Mouse (Mus musculus): ENCODE results near the gene Adprhl1. TPM values are rescaled to one million over a fixed set of nuclear protein-coding genes. Genes with fewer than 3 reads are reported as not detected.

Adprhl1 gene
- total RNA-seq, 2 experiments from 2014 or later, result not detected

DNA sequence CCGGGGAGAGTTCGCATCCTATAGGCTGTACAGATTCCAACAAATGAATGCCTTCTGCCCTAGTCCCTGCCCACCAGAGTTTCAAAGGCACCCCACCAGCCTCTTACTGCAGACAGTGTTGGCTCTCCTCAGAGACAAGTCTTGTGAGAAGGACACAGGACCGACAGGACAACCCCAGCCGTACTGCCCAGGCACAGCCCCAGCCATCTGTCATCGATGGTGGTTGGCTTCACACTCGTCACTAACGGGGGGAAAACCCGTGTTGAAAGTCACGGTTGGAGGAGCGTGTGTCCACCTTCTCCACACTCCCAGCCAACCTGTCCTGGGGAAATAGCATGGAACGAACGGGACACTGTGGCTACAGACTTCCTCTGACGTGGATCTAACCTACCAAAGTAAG is 19.2 kb downstream of the Adprhl1 start:
- ATAC-seq (replicated peaks; ENCODE audit: low FRiP score, low TSS enrichment, poor library complexity, severe bottlenecking), result no peak

DNA sequence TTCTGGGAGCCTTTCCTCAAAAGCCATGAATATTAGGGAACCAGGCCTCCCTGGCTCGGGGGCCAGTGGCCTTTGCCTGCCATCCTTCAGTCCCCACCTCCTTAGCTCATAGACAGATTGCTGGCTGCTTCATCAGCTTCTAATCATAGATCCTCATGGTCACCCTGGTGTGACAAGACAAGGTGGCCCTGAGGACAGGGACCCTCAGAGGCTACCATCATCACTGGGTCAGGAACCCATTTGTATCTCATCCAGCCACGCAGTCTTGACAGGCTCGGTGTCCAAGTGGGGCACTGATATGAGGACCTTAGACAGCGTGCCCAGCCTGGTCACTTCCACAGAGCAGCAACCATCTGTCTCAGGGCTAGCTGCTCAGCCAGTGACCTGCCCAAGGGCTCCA is 23.5 kb downstream of the Adprhl1 start:
- ATAC-seq (replicated peaks; ENCODE audit: low FRiP score, low TSS enrichment, poor library complexity, severe bottlenecking), result no peak

DNA sequence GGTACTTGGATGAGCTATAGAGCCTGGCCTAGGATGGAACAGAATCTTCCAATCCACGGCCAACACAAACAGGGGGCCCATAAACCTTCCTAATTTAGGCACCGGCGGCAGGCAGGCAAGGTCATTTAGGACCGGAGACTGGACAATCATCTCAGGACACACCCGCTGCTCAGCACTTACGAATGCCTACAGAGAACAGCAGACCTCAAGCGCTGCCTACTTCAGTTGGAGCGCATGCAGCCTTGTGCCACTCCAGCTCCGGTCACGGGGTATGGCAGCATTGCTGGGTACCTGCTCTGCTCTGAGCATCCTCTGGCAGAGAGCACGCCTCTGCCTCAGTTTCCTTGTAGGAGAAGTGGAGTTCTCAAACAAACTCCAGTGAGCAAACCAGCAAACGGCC is 24.2 kb downstream of the Adprhl1 start:
- no peak for ATAC-seq (replicated peaks; ENCODE audit: low FRiP score, low TSS enrichment, poor library complexity, severe bottlenecking)

DNA sequence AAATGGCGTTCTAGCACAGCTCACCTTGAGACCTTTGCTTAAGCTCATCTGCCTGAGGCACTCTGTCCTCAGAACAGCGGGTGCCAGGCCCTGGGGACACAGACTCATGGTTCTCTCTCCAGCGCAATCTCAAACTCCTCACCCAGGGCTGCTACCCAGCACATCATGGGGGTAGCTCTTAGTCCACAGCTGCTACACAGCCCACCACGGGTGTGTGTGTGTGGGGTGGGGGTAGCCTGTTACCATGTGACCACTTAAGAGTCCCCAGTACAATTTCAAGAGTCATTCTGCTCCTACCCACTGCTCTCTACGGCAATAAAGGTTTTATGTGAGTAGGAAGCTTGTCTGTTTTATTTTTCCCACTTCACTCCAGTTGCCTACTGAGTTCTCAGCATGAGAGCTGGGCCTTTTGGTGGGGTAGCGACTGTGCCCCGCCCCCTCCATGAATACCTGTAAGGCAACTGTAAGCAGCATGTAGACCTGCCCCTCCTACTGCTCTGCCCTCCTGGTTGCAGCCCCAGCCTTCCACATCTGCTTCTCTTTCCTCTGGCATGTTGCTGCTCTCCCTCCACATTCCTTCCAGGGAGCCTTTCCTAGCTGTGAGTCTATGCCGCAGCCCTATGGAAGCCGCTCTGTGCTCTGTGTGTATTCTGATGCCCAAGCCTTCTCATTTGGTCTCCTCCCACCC is 24.9 kb downstream of the Adprhl1 start:
- ATAC-seq (replicated peaks; ENCODE audit: low FRiP score, low TSS enrichment, poor library complexity, severe bottlenecking), result no peak

DNA sequence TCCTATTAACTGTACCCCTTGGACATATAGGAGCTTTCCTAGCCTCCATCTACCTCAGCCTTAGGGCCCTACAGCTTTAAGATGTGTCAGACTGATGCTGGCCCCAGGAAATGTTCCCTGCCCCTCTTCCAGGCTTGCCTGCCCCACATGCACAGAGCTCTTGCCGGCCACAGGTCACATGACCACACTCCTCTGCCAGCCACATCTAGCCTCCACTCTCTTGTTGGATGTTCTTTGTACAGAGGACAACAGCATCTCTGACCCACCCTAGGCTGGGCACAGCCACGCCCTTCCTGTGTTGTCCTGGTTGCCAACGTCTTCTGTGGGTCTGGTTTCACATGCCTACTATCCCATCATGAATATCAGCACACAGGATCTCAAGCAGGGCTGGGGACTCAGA is 26.8 kb downstream of the Adprhl1 start:
- peak; percentile 26; the same call in 1 of the 2 replicates for ATAC-seq (replicated peaks; ENCODE audit: low FRiP score, low TSS enrichment, poor library complexity, severe bottlenecking)

DNA sequence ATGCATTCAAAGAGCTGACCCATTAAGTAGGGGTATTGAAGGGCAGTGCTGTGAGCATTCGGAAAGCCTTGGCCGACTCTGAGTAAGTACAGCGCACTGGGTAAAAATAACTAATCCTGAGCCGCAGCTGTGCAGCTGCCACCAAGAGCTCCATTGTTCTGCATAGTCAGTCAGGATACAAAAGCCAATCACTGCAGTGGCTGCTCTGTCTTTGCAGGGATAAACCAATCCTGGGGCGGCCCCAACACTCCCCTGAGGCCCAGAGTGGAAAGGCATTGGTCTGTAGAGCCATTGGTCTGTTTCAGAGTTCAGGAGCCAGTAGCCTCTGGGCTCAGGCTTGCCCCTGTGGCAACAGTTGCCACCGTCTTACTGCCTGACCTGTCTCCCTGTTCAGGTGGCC is 27.7 kb downstream of the Adprhl1 start:
- ATAC-seq (replicated peaks; ENCODE audit: low FRiP score, low TSS enrichment, poor library complexity, severe bottlenecking), result no peak

DNA sequence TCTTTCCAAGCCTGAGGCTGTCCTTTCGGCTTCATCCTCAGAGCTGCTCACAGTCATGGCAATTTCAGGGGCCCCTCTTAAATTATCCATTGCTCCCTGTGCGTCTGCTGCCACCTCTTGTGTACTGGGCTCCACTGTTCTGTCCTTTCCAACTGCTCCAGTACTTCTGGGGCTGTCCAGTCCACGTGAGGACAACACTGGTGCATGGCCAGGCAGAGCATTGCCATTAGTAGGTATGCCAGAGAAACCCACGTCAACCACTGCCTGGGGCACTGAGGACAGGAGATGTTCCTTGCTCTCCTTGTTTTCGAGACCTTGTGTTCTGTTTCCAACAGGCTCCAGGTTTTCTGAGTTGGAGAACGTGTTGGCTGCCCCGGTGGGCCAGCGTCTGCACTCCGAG is 29.5 kb downstream of the Adprhl1 start:
- ATAC-seq (replicated peaks; ENCODE audit: low FRiP score, low TSS enrichment, poor library complexity, severe bottlenecking), result no peak

DNA sequence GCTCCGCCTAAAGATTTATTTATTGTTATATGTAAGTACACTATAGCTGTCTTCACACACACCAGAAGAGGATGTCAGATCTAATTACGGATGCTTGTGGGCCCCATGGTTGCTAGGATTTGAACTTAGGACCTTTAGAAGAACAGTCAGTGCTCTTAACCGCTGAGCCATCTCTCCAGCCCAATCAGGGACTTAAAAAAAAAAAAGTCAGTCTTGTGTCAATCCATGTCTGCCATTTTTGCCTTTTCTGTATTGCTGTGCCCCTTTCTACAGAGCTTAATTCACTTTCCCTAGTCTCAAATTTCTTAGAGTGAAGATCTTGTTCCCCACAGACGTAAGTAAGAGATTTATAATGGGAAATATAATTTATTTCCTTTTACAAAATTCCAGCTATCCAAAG is 35.5 kb downstream of the Adprhl1 start:
- no peak for ATAC-seq (replicated peaks; ENCODE audit: low FRiP score, low TSS enrichment, poor library complexity, severe bottlenecking)

DNA sequence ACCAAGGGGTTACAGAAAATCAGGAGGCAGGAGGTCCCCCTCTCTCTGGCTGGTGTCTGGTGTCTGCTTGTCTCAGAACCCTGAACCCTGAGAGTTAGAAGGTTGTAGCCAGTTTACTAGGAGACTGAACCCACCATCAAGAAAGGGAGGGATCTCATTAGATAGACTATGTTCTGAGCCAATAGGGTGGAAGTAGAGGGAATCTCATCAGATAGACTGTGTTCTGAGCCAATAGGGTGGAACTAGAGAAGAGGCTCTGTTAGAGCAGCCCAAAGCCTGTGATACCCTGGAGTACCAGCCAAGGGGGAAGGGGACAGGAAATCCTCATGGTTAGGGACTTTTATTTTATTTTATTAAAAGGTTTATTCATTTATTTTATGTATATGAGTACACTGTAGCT is 36.0 kb downstream of the Adprhl1 start:
- 0 out of 2 replicates have a peak, but pooled peaks have one; percentile 25 for ATAC-seq (replicated peaks; ENCODE audit: low FRiP score, low TSS enrichment, poor library complexity, severe bottlenecking)

DNA sequence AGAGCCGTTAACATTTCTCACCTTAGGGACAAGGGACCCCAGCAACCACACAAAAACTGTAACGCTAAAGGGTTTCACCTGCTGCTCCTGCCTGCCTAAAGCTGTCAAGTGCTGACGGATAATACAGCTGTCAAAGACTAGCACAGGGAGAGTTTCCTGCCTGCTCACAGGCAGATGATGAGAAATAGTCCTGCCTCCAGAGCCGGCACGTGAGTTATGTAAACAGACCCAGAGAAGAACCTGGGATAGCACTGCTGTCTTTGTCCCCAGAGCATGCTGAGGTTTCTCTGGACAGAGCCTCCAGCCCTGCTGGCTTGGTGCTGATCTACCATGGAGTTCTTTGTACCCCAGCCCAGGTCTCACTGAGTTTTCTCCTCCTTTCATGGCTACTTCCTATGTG is 36.9 kb downstream of the Adprhl1 start:
- ATAC-seq (replicated peaks; ENCODE audit: low FRiP score, low TSS enrichment, poor library complexity, severe bottlenecking), result no peak

DNA sequence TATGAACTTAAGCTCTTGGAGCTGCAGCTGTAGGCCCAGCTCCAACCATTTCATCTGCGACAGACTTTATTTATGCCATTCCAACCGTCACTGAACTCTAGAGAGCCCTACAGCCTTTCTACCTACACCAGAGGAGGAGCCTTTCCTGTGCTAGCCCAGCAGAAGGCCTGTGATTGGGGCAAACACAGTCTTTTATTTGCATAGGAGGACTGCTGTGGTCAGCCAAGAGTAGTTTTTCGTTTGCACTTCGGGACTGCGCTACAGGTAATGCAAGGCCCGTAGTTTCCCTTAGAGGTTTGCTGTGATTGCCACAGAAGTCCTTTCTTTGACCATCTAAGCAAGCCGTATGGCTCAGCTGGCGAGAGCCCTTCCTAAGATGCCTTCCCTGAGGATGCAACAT is 37.6 kb downstream of the Adprhl1 start:
- ATAC-seq (replicated peaks; ENCODE audit: low FRiP score, low TSS enrichment, poor library complexity, severe bottlenecking), result no peak

DNA sequence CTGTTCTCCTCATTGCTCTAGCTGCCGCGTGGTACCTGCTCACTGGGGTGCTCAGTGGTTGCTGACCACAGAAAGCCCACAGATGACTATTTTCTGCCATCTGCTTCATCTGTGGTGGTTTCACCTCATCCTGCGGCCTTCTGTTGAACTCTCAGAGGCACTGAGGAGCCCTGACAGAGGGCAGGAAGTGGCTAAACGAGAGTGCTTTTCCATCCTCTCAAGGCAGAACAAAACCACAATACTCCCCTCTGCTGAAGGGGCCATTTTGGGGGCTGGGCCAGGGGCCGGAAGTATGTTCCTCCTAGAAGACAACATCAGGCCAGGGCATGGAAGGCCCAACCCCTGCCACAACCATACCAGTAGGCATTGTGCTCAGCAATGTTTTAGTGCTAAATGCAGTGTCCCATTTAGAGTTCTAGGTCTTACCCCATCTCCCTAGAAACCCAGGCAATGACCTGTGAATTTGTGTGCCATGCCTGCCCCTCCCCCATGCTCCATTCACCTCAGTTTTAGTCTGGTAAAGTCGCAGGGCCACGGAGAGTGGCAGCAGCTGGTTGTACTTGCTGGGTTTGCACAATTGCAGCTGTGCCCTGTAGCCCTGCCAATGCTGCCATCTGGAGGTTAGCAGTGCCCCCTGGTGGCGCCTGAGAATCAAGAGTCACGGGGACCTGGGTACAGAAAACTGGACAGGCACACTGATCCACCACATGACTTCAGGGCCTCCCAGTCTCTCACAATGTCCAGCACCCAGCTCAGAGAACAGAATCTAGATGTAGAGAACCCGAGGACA is 40.3 kb downstream of the Adprhl1 start:
- ATAC-seq (replicated peaks; ENCODE audit: low FRiP score, low TSS enrichment, poor library complexity, severe bottlenecking), result peak; percentile 90

DNA sequence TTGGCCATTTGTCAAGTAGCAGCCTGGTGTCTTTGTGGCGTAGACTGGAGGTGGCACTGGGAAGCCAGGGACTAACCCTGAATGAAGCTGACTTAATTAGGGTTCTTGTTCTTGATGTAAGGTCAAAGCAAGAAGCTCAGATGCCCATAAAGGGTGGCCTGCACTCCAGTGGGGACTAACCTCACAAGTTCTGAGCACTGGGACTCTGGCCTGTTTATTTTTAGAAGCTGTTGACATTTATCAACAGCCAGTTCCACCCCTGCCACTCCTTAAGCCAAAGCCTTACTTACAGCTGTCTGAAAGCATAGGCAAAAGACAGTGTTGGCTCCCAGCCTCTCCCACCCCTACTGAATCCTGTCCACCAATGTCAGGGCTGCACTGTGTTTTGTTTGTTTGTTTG is 44.2 kb downstream of the Adprhl1 start:
- no peak for ATAC-seq (replicated peaks; ENCODE audit: low FRiP score, low TSS enrichment, poor library complexity, severe bottlenecking)

DNA sequence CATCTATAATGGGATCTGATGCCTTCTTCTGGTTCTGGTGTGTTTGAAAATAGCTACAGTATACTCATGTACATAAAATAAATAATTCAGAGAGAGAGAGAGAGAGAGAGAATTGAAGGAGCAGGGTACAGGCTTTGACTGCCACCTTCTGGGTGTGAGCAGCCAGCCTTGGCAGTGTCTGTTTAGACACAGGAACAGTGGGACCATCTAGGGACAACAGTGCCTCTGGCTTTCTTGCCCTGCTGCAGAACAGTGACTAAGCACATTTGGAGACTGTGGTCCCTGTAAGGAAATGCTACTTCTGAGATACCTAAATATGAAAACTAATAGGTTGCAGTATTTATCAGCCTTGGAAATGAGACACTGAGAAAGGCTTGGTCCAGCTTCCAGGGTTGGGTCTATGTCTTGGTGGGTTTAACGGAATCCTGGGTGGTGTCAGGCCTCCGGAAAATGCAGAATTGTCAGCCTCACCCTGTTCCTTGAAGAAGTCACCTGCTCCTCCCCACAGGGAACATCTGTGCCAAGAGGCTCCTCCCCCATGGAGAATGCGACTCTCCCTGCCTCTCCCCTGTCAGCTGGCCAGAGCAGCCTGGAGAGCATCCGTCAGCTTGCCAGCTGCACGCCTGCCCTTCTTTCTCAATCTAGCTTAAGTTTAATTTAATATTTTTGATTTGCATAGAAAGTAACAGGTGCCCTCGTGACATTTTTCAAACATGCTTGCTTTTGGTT is 45.2 kb downstream of the Adprhl1 start:
- ATAC-seq (replicated peaks; ENCODE audit: low FRiP score, low TSS enrichment, poor library complexity, severe bottlenecking), result peak; percentile 63

DNA sequence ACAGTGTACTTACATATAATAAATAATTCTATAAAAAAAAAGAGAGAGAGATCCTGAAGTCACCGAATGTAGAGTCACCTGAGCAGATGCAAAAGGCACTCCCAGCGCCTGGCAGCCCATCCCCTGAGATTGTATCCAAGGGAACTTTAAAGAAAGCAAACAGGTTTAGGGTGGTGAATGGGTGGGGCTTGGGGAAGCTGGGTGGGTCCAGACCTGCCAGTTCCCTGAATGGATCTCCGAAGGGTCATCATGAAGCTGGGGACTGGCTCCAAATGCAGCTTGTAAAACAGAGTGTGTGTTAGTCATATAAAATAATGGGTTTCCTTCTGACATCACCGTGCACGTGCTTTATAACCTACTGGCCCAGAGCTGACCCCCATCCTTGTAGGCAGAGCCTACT is 47.7 kb downstream of the Adprhl1 start:
- ATAC-seq (replicated peaks; ENCODE audit: low FRiP score, low TSS enrichment, poor library complexity, severe bottlenecking), result no peak

DNA sequence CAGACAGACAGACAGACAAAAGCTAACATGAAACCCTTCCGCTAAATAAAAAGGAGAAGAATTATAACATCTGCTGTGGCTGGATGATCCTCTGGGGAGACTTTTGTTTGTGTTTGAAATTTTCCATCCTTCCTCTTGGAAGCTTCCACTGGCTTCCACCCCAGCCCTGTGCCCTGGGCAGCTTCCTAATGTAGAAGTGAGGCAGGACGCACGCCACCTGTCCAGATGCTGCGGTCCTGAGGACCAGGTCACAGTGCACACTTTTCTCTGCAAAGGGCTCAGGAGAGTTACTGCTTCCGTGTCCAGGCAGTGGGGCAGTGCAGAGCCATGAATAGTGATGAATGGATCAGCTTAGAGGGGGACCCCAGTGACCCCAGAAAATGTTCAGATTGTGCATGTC is 48.7 kb downstream of the Adprhl1 start:
- ATAC-seq (replicated peaks; ENCODE audit: low FRiP score, low TSS enrichment, poor library complexity, severe bottlenecking), result no peak

DNA sequence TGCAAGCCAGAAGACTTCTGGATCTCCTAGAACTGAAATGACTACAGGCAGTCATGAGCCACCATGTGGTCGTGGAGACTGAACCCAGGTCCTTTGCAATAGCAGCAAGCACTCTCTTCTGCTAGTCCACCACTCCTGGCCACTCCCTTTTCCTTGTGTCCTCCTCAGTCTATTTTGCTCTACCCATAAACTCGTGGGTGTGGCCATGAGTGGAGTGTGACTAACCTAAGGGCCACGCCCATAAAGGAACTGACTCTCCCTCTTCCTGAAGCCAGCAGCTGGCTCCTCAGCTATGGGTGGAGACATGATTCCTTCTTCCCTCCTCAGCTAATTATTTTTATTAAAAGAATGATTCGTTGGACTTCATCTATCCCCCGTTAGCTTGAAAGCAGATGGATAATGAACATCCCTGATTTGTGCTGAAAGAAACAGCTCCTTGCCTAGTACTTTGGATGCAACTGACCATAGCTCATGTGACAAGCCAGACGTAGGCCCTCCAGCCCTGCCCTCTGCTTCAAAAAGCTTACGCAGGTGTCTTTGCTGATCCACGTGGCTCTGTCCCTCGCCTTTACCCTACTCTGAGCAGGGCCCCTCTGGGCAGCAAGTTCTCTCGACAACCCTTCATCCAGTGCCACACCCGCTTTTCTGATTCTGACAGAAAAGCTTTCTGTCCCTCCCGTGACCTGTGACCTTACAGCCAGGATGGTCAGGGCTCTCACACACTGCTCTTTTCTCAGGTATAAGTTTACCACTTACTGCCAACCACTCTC is 49.4 kb downstream of the Adprhl1 start:
- ATAC-seq (replicated peaks; ENCODE audit: low FRiP score, low TSS enrichment, poor library complexity, severe bottlenecking), result 0 out of 2 replicates have a peak, but pooled peaks have one; percentile 20

DNA sequence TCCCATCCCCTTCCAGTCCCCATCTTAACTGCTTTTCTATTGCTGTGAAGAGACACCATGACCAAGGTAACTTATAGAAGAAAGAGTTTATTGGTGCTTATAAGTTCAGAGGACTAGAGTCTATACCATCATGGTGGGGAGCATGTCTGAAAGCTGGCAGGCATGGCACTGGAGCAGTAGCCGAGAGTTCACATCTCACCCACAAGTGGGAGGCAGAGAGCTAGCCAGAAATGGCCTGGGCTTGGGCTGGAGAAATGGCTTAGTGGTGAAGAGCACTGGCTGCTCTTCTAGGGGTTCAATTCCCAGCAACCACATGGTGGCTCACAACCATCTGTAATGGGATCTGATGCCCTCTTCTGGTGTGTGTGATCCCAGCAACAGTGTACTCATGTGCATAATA is 50.5 kb downstream of the Adprhl1 start:
- peak; percentile 51; the same call in 1 of the 2 replicates for ATAC-seq (replicated peaks; ENCODE audit: low FRiP score, low TSS enrichment, poor library complexity, severe bottlenecking)

DNA sequence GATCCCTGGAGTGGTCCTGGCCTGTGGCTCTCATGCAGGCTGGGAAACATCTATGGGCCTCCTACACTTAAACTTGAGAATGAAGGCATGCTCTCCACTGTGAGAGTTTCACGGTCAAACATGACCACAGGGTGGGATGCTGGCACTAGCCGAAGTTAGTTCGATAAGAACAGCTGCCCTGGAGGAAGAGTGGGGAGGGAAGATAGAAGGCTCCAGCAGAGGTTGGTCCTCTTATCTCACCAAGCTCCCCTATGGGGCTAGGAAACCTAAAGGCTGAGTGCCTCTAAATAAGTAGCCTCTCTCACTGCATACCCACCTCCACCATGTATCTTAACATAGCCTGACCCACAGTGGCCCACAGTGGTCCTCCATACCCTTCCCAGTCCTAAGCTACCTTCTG is 51.2 kb downstream of the Adprhl1 start:
- ATAC-seq (replicated peaks; ENCODE audit: low FRiP score, low TSS enrichment, poor library complexity, severe bottlenecking), result peak; percentile 86

DNA sequence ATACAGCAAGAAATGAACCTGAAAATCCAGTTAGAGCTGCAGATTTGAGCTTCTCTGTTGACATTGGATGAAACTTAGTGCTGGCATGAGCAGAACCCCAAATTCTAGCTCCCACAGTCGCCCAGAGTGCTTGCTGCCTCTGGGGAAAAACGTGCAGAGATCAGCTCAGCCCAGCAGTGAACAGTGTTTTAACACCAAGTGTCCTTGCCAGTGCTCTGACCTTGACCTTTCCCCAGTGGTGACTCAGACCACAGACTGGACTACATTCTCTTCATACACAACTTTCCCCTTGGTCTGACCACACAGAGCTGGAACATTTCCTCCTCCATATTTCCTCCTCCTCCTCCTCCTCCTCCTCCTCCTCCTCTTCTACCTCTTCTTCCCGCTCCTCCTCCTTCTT is 51.9 kb downstream of the Adprhl1 start:
- no peak for ATAC-seq (replicated peaks; ENCODE audit: low FRiP score, low TSS enrichment, poor library complexity, severe bottlenecking)
